Mouse (Mus musculus) heart, adult 2 months (tissue): ENCODE data around the gene Grap.

Experiments used
- CTCF ChIP-seq: fragments of 200-600 bp; IDR thresholded peaks from 2 replicates; pipeline ENCODE4 v1.8.1; 2022; ENCODE audit warnings: antibody characterized with exemption, mild to moderate bottlenecking, moderate library complexity
- POLR2A ChIP-seq: fragments of 200-500 bp; IDR thresholded peaks from 2 replicates; pipeline ENCODE4 v1.6.1; 2011; ENCODE audit warnings: mild to moderate bottlenecking, low read depth, low read length, control low read depth; ENCODE audit not compliant: insufficient read depth

DNA sequence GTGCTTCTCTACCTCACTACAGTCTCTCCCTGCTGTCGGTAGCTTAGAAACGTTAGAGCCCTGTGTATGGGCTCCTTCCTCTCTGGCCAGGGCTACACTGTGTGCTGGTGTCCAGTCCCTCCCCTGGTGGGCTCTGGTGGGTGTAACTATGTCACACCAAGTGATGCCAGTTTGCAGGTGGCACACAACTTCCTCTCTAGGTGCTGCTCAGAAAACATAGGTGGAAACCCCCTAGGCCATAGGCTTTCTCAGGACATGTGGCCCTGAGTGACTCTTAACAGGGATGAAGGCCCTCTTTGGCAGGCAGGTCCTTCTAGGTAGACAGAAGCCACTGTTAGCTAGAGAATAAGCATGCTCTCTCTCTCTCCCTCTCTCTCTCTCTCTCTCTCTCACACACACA is 4.4 kb downstream of the Grap start:
- TF ChIP-seq CTCF = no peak
- no peak for TF ChIP-seq POLR2A
